Mouse (Mus musculus) CH12.LX (cell line): ENCODE measurements at regions not wholly inside any gene's neighbourhood (a gene's known extent, or its start where the extent isn't known, plus 50 kb on each side); places are given as distances from the start of the nearest gene placed in this dataset.

ENCODE experiments used
- DNase-seq: peaks from one replicate; pipeline ENCODE4 v3.0.0-alpha.2; 2013; ENCODE audit errors: extremely low read depth
- H3K27ac ChIP-seq: 2 replicates; pipeline ENCODE4 v1.5.1; 2012; ENCODE audit warnings: low read depth, mild to moderate bottlenecking, control low read depth, moderate library complexity; ENCODE audit not compliant: insufficient read depth
- H3K27me3 ChIP-seq: replicated peaks from 2 replicates; pipeline ENCODE3; 2012; ENCODE audit warnings: inconsistent platforms
- H3K36me3 ChIP-seq, 2 experiments: replicated peaks in 1 of 2; 2 replicates each; pipeline versions ENCODE3 to v1.6.1; 2012; ENCODE audit warnings: inconsistent platforms in 1 of 2, low read length in 1 of 2, mild to moderate bottlenecking in 1 of 2, mixed read lengths in 1 of 2, moderate library complexity in 1 of 2; ENCODE audit not compliant: control insufficient read depth in 1 of 2, insufficient read depth in 1 of 2
- H3K4me1 ChIP-seq, 2 experiments: 2 replicates each; pipeline ENCODE4 v1.6.1; 2012; ENCODE audit warnings: inconsistent platforms in 1 of 2, moderate library complexity in 1 of 2; ENCODE audit not compliant: insufficient read depth in 2 of 2, control insufficient read depth in 1 of 2
- H3K4me2 ChIP-seq: 2 replicates; pipeline ENCODE4 v1.6.1; 2012; ENCODE audit warnings: low read depth, mild to moderate bottlenecking, control low read depth; ENCODE audit not compliant: poor library complexity, insufficient read depth, severe bottlenecking
- H3K4me3 ChIP-seq, 3 experiments: fragments of 150-350 bp in 1 of 3; sonication (generic) in 1 of 3; replicated peaks in 1 of 3; 2 replicates each; pipeline versions ENCODE3 to v1.5.1; 2011 to 2012; ENCODE audit warnings: low read depth in 2 of 3, low read length in 2 of 3, mild to moderate bottlenecking in 2 of 3, moderate library complexity in 2 of 3, control low read depth in 1 of 3, improper control_type of control experiment in 1 of 3, inconsistent platforms in 1 of 3, mixed read lengths in 1 of 3; ENCODE audit not compliant: poor library complexity in 1 of 3
- H3K79me2 ChIP-seq: replicated peaks from 2 replicates; pipeline ENCODE4 v1.6.1; 2012; ENCODE audit warnings: mild to moderate bottlenecking, moderate library complexity; ENCODE audit not compliant: control insufficient read depth, poor library complexity, insufficient read depth, severe bottlenecking; ENCODE audit errors: extremely low read depth
- H3K9ac ChIP-seq: 2 replicates; pipeline ENCODE4 v1.6.1; 2012; ENCODE audit warnings: low read depth, mild to moderate bottlenecking, control low read depth, moderate library complexity; ENCODE audit not compliant: insufficient read depth
- H3K9me3 ChIP-seq: replicated peaks from 2 replicates; pipeline ENCODE3; 2012; ENCODE audit warnings: low read length, inconsistent platforms, mixed read lengths
- CHD1 ChIP-seq: IDR thresholded peaks from 2 replicates; pipeline ENCODE4 v1.6.1; 2012; ENCODE audit warnings: low read depth, low read length, improper control_type of control experiment, inconsistent platforms
- CTCF ChIP-seq, 2 experiments: IDR thresholded peaks in 1 of 2; conservative IDR thresholded peaks in 1 of 2; 2 replicates each; pipeline ENCODE4 v1.5.1; 2011 to 2012; ENCODE audit warnings: low read depth in 2 of 2, low read length in 2 of 2, improper control_type of control experiment in 1 of 2, inconsistent platforms in 1 of 2, mild to moderate bottlenecking in 1 of 2, moderate library complexity in 1 of 2
- ELF1 ChIP-seq: IDR thresholded peaks from 2 replicates; pipeline ENCODE4 v1.6.1; 2014; ENCODE audit warnings: low read depth, mild to moderate bottlenecking, inconsistent platforms, low read length, improper control_type of control experiment
- EP300 ChIP-seq: IDR thresholded peaks from 2 replicates; pipeline ENCODE4 v1.6.1; 2011; ENCODE audit warnings: low read length, improper control_type of control experiment
- ETS1 ChIP-seq: conservative IDR thresholded peaks from 2 replicates; pipeline ENCODE4 v1.6.1; 2012; ENCODE audit warnings: low read depth, mild to moderate bottlenecking, inconsistent platforms, low read length, improper control_type of control experiment, moderate library complexity
- GABPA ChIP-seq: IDR thresholded peaks from 2 replicates; pipeline ENCODE4 v1.6.1; 2012; ENCODE audit warnings: low read depth, low read length, improper control_type of control experiment, inconsistent platforms; ENCODE audit not compliant: insufficient replicate concordance
- JUN ChIP-seq: IDR thresholded peaks from 2 replicates; pipeline ENCODE4 v1.6.1; 2011; ENCODE audit warnings: low read depth, mild to moderate bottlenecking, low read length, improper control_type of control experiment, moderate library complexity; ENCODE audit not compliant: insufficient read depth
- MAX ChIP-seq: IDR thresholded peaks from 2 replicates; pipeline ENCODE4 v1.6.1; 2011; ENCODE audit warnings: low read length, improper control_type of control experiment
- MAZ ChIP-seq: IDR thresholded peaks from 2 replicates; pipeline ENCODE4 v1.6.1; 2012; ENCODE audit warnings: low read depth, mild to moderate bottlenecking, inconsistent platforms, low read length, improper control_type of control experiment, moderate library complexity
- MYC ChIP-seq: IDR thresholded peaks from 2 replicates; pipeline ENCODE4 v1.6.1; 2011; ENCODE audit warnings: low read depth, mild to moderate bottlenecking, improper control_type of control experiment, low read length
- NRF1 ChIP-seq: IDR thresholded peaks from 2 replicates; pipeline ENCODE4 v1.6.1; 2014; ENCODE audit warnings: low read depth, mild to moderate bottlenecking, inconsistent platforms, low read length, improper control_type of control experiment, moderate library complexity
- PAX5 ChIP-seq: IDR thresholded peaks from 2 replicates; pipeline ENCODE4 v1.6.1; 2012; ENCODE audit warnings: low read length, inconsistent platforms, mixed read lengths
- POLR2A ChIP-seq: IDR thresholded peaks from 2 replicates; pipeline ENCODE4 v1.6.1; 2011; ENCODE audit warnings: low read depth, mild to moderate bottlenecking, improper control_type of control experiment, low read length
- SIN3A ChIP-seq: IDR thresholded peaks from 2 replicates; pipeline ENCODE4 v1.6.1; 2012; ENCODE audit warnings: low read length, improper control_type of control experiment, inconsistent platforms
- SMC3 ChIP-seq: IDR thresholded peaks from 2 replicates; pipeline ENCODE4 v1.6.1; 2011; ENCODE audit warnings: low read depth, low read length, improper control_type of control experiment
- TBP ChIP-seq: conservative IDR thresholded peaks from 2 replicates; pipeline ENCODE4 v1.6.1; 2011; ENCODE audit warnings: low read depth, low read length, improper control_type of control experiment
- TCF12 ChIP-seq: IDR thresholded peaks from 2 replicates; pipeline ENCODE4 v1.6.1; 2014; ENCODE audit warnings: low read depth, mild to moderate bottlenecking, inconsistent platforms, low read length, improper control_type of control experiment
- USF1 ChIP-seq: IDR thresholded peaks from 2 replicates; pipeline ENCODE4 v1.6.1; 2014; ENCODE audit warnings: low read depth, mild to moderate bottlenecking, inconsistent platforms, low read length, improper control_type of control experiment
- USF2 ChIP-seq: conservative IDR thresholded peaks from 2 replicates; pipeline ENCODE4 v1.6.1; 2011; ENCODE audit warnings: low read depth, low read length, improper control_type of control experiment
- ZKSCAN1 ChIP-seq: IDR thresholded peaks from 2 replicates; pipeline ENCODE4 v1.6.1; 2012; ENCODE audit warnings: low read depth, inconsistent platforms, low read length, improper control_type of control experiment, borderline replicate concordance
- dilution Hi-C: fragments of 300-500 bp; cut with MboI; formaldehyde crosslinking; loops from 2 replicates; pipeline ENCODE4 v1.14.3; 2020; ENCODE audit warnings: low sequenced_read_pairs; ENCODE audit not compliant: extremely low pct_unique_long_range_greater_than_20kb, extremely low pct_ligation_motif_present
- in situ Hi-C: fragments of 300-500 bp; cut with MboI; formaldehyde crosslinking; loops from 3 replicates; pipeline ENCODE4 v1.14.3; 2019; ENCODE audit warnings: low sequenced_read_pairs, low pct_ligation_motif_present, low pct_unique_long_range_greater_than_20kb, mixed read lengths

DNA sequence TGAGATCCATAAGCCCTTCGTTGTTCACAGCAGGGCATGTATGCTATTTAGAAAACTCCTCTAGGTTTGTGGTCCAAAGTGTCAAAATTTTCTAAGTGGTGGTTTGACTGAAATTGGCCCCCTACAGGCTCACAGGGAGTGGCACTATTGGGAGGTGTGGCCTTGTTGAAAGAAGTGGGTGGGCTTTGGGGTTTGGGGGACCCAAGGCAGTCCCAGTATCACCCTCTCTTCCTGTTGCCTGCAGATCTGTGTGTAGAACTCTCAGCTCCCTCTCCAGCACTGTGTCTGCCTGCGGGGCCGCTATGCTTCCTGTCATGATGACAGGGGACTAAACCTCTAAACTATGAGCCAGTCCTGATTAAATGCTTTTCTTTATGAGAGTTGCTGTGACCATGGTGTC lies 144.1 kb upstream of the Serp2 start:
- in situ Hi-C loops (no loop called here), dilution Hi-C loops (no loop called here)
- no peak for DNase-seq
- TF ChIP-seq JUN (no peak), GABPA (no peak), SMC3 (no peak), CTCF (conservative IDR thresholded peaks at IDR 0.05 in 1 of 2, IDR thresholded peaks at IDR 0.05 in 1 of 2; ENCODE audit: low read depth in 2 of 2, low read length in 2 of 2) (no peak), MAZ (no peak), MAX (no peak), ZKSCAN1 (no peak), EP300 (no peak), ELF1 (no peak)
- H3K9ac ChIP-seq = no peak overlapping the region
- no peaks in the 10 kb centered on the region for H3K36me3 ChIP-seq
- H3K4me1 ChIP-seq = peaks cover 12 to 55% of the 10 kb centered on the region in 2 experiments
- no peaks in the 10 kb centered on the region for H3K79me2 ChIP-seq
- no peaks in the 10 kb centered on the region for H3K9me3 ChIP-seq
- H3K27ac ChIP-seq = no peak overlapping the region
- H3K4me2 ChIP-seq = no peak overlapping the region
- no peaks in the 10 kb centered on the region for H3K27me3 ChIP-seq
- no peak overlapping the region for H3K4me3 ChIP-seq

DNA sequence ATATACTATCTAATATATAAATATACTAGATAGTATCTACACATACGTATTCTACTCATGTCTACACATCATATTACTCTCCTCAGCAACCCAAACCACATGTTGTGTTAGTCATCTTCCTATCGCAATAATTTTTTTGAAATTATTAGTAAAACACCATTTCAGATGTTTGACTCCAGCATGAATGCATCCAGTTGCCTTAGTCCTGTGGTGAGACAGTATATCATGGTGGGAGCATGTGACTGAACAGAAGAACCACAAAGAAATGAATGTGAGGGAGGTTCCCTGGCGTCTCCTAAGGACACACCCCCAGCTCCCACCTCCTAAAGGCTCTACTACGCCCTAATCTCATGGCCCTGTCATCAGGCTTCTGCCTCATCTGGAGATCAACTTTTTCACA lies 143.5 kb upstream of the Serp2 start:
- dilution Hi-C loops = no loop called here
- Histone ChIP-seq H3K27me3 (no peaks in the 10 kb centered on the region), H3K9ac (no peak overlapping the region), H3K9me3 (no peaks in the 10 kb centered on the region), H3K79me2 (no peaks in the 10 kb centered on the region), H3K27ac (no peak overlapping the region), H3K36me3 (no peaks in the 10 kb centered on the region), H3K4me2 (no peak overlapping the region), H3K4me3 (no peak overlapping the region)
- no peak for DNase-seq
- in situ Hi-C loops = no loop called here
- no peak for TF ChIP-seq MAX
- no peak for TF ChIP-seq USF2
- TF ChIP-seq TCF12 = no peak
- no peak for TF ChIP-seq MYC
- no peak for TF ChIP-seq TBP
- no peak for TF ChIP-seq ETS1
- TF ChIP-seq PAX5 = no peak
- no peak for TF ChIP-seq USF1
- TF ChIP-seq CHD1 = no peak
- no peak for TF ChIP-seq NRF1
- TF ChIP-seq SIN3A = no peak
- no peak for TF ChIP-seq POLR2A
- TF ChIP-seq, all 38 proteins: peak for 0
- peaks cover 12 to 55% of the 10 kb centered on the region in 2 experiments for H3K4me1 ChIP-seq
